Comparison of ENCODE assay signal across 22 mouse cellular contexts in the genomic region with DNA sequence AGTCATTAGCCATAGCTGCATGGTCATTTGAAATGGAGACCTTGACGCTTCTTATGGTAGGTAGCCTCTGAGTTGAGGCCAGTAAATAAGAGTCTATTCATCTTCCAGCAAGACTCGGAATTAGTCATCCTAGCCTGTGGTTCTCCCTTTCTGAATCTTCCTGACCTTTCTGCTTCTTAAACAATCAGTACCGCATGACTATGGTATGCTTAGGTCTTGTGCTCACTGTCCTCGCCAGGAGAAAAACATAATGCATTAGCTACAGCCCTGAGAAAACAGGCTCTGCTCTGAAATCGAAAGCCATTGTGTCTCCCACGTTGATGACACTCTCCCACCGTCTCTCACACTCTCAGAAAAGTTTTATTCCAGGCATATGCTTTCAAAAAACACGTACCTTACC.
A peak's percentile ranks its signal among the peaks of the same experiment; 100 is the strongest.
DNase-seq lines count a peak whose midpoint lies in the region; ATAC-seq and TF ChIP-seq lines count a peak whose summit lies in the region.
"Had no signal": no experiment of that assay in that cellular context is flagged by ENCODE, and none has a peak within 500 bp of the region (broad histone marks: within the 10 kb centered on the region; RNA-seq: fewer than 3 reads in every experiment).

No protein-coding gene starts in this region.

- 81% methylated on average over 8 of the region's 8 CpGs for WGBS in limb, embryonic 15.5 days
- WGBS in limb, embryonic 10.5 days = 87% methylated on average over 8 of the region's 8 CpGs
- 64% methylated on average over 8 of the region's 8 CpGs for WGBS in liver, embryonic 12.5 days (ENCODE audit: insufficient replicate concordance)

- H3ac ChIP-seq in C2C12 (ENCODE audit: control insufficient read depth, insufficient read length, low read depth) = no peak overlapping the region
- H3ac ChIP-seq in myocyte (ENCODE audit: control insufficient read depth, insufficient read length) = no peak overlapping the region

- POLR2A ChIA-PET in Patski (lab: Charles Lee) = interaction anchor here (1.1 kb wide), 1 partner anchor 56 kb away, joined by 3 read pairs; no protein-coding TSS in a partner anchor

- in situ Hi-C loops in Patski (cut with MboI; ENCODE audit: low pct_unique_long_range_greater_than_20kb) = no loop called here

- H3K4me1 ChIP-seq in limb, embryonic 15.5 days = peaks cover 18% of the 10 kb centered on the region; the same call in 1 of the 2 replicates
- peaks cover 8% of the 10 kb centered on the region; the same call in 1 of the 2 replicates for H3K4me1 ChIP-seq in limb, embryonic 10.5 days
- no peaks in the 10 kb centered on the region for H3K4me1 ChIP-seq in liver, embryonic 12.5 days
- H3K4me1 ChIP-seq: heart, embryonic 10.5 days; hindbrain, embryonic 10.5 days; hindbrain, embryonic 15.5 days had no signal

- CTCF ChIA-PET in Patski (lab: Charles Lee) = interaction anchor here (0.7 to 3.6 kb wide), 4 partner anchors 13 to 114 kb away, joined by 3 to 14 read pairs (median 4); no protein-coding TSS in a partner anchor

- TF ChIP-seq POLR2A in myocyte (IDR thresholded peaks at IDR 0.05; ENCODE audit: insufficient read length, low read depth) = no peak

- H3K27me3 ChIP-seq in limb, embryonic 15.5 days = no peaks in the 10 kb centered on the region
- no peaks in the 10 kb centered on the region for H3K27me3 ChIP-seq in limb, embryonic 10.5 days (ENCODE audit: low read depth, poor library complexity, severe bottlenecking)
- no peaks in the 10 kb centered on the region for H3K27me3 ChIP-seq in C2C12 (ENCODE audit: control insufficient read depth, insufficient read depth, insufficient read length)
- H3K27me3 ChIP-seq in Patski = no peaks in the 10 kb centered on the region
- H3K27me3 ChIP-seq in myocyte (ENCODE audit: control insufficient read depth, insufficient read depth, insufficient read length) = no peaks in the 10 kb centered on the region
- no peaks in the 10 kb centered on the region for H3K27me3 ChIP-seq in liver, embryonic 12.5 days (replicated peaks)
- H3K27me3 ChIP-seq: CH12.LX; forebrain, embryonic 13.5 days; heart, embryonic 15.5 days; hindbrain, embryonic 15.5 days had no signal

- H3K79me3 ChIP-seq in C2C12 (ENCODE audit: low read depth) = no peaks in the 10 kb centered on the region

- H3K36me3 ChIP-seq in limb, embryonic 15.5 days = no peaks in the 10 kb centered on the region
- H3K36me3 ChIP-seq in limb, embryonic 10.5 days = no peaks in the 10 kb centered on the region
- H3K36me3 ChIP-seq in C2C12 (ENCODE audit: control insufficient read depth, insufficient read depth) = no peaks in the 10 kb centered on the region
- H3K36me3 ChIP-seq in myocyte (ENCODE audit: control insufficient read depth, insufficient read depth) = no peaks in the 10 kb centered on the region
- H3K36me3 ChIP-seq in liver, embryonic 12.5 days = no peaks in the 10 kb centered on the region
- H3K36me3 ChIP-seq: heart, embryonic 10.5 days; heart, embryonic 15.5 days; hindbrain, embryonic 10.5 days; hindbrain, embryonic 15.5 days had no signal

- no peak for ATAC-seq in limb, embryonic 15.5 days (ENCODE audit: insufficient number of reproducible peaks, low FRiP score, low TSS enrichment, low read depth)
- ATAC-seq in Patski = peak; percentile 11
- ATAC-seq in liver, embryonic 12.5 days = no peak
- ATAC-seq: activated CD4-positive, CD25-positive, alpha-beta regulatory T cell, adult 4 months; forebrain, embryonic 13.5 days; intestine, embryonic 16.5 days had no signal

- no peak overlapping the region for H3K9ac ChIP-seq in limb, embryonic 15.5 days
- H3K9ac ChIP-seq in liver, embryonic 12.5 days = no peak overlapping the region
- H3K9ac ChIP-seq: forebrain, embryonic 13.5 days; heart, embryonic 15.5 days; hindbrain, embryonic 15.5 days had no signal

- H3K4me2 ChIP-seq in limb, embryonic 15.5 days = no peak overlapping the region
- H3K4me2 ChIP-seq in myocyte (ENCODE audit: low read depth) = peak overlapping the region; percentile 77
- H3K4me2 ChIP-seq in liver, embryonic 12.5 days = no peak overlapping the region
- H3K4me2 ChIP-seq: forebrain, embryonic 13.5 days; heart, embryonic 15.5 days; hindbrain, embryonic 15.5 days had no signal

- H3K4me3 ChIP-seq in limb, embryonic 15.5 days = no peak overlapping the region
- H3K4me3 ChIP-seq in limb, embryonic 10.5 days = no peak overlapping the region
- H3K4me3 ChIP-seq in C2C12 (ENCODE audit: insufficient read depth, poor library complexity, severe bottlenecking) (no peak overlapping the region), myocyte (no peak overlapping the region)
- no peak overlapping the region for H3K4me3 ChIP-seq in liver, embryonic 12.5 days
- H3K4me3 ChIP-seq: forebrain, embryonic 13.5 days; heart, embryonic 10.5 days; heart, embryonic 15.5 days; hindbrain, embryonic 10.5 days; hindbrain, embryonic 15.5 days had no signal

- H3K9me3 ChIP-seq in limb, embryonic 15.5 days = no peaks in the 10 kb centered on the region
- H3K9me3 ChIP-seq in limb, embryonic 10.5 days (replicated peaks) = no peaks in the 10 kb centered on the region
- H3K9me3 ChIP-seq in liver, embryonic 12.5 days (replicated peaks) = no peaks in the 10 kb centered on the region
- H3K9me3 ChIP-seq: forebrain, embryonic 13.5 days; heart, embryonic 10.5 days; heart, embryonic 15.5 days; hindbrain, embryonic 10.5 days; hindbrain, embryonic 15.5 days had no signal

- peak overlapping the region; percentile 14; the same call in 1 of the 2 replicates for H3K27ac ChIP-seq in limb, embryonic 15.5 days
- no peak overlapping the region for H3K27ac ChIP-seq in limb, embryonic 10.5 days
- H3K27ac ChIP-seq in liver, embryonic 12.5 days = no peak overlapping the region
- H3K27ac ChIP-seq: forebrain, embryonic 13.5 days; heart, embryonic 10.5 days; heart, embryonic 15.5 days; hindbrain, embryonic 10.5 days; hindbrain, embryonic 15.5 days had no signal

- no peak for TF ChIP-seq CTCF in C2C12 (IDR thresholded peaks at IDR 0.05; ENCODE audit: control insufficient read depth, insufficient read depth, insufficient read length)
- TF ChIP-seq CTCF in Patski (IDR thresholded peaks at IDR 0.05) = no peak

- no peak for DNase-seq in limb, embryonic 10.5 days (ENCODE audit: low spot score)
- DNase-seq in Patski (ENCODE audit: low read depth, low spot score) = peak; percentile 28
- DNase-seq in yolk sac, embryonic 10.5 days (ENCODE audit: low spot score) = no peak
- DNase-seq: adrenal gland, adult 2 months; adrenal gland, postnatal 36 days; cerebellum, adult 2 months; cerebellum, postnatal 10 days; heart, adult 18-20 months; heart, postnatal 14 days; kidney, adult 2 months had no signal

- H3K79me2 ChIP-seq in C2C12 (ENCODE audit: control insufficient read depth, insufficient read depth) (no peaks in the 10 kb centered on the region), myocyte (ENCODE audit: control insufficient read depth, insufficient read depth) (no peaks in the 10 kb centered on the region)

TF ChIP-seq in C2C12, 6 proteins besides CTCF, POLR2A, EP300 and RAD21:
- TF ChIP-seq CEBPB (IDR thresholded peaks at IDR 0.05; ENCODE audit: low read depth) (no peak), MAX (IDR thresholded peaks at IDR 0.05) (peak; percentile 13), USF1 (IDR thresholded peaks at IDR 0.05; ENCODE audit: low read depth) (peak; percentile 6), MYOD1 (IDR thresholded peaks at IDR 0.05; ENCODE audit: control insufficient read depth, insufficient read length, low read depth) (no peak), FOSL1 (IDR thresholded peaks at IDR 0.05; ENCODE audit: insufficient read depth, low read length, poor library complexity, severe bottlenecking) (no peak), MYOG (IDR thresholded peaks at IDR 0.05; ENCODE audit: control insufficient read depth, extremely low read depth, insufficient read length) (no peak)

TF ChIP-seq in myocyte, 11 proteins besides CTCF, POLR2A, EP300 and RAD21:
- TF ChIP-seq E2F4 (IDR thresholded peaks at IDR 0.05; ENCODE audit: insufficient read depth) (no peak), CEBPB (IDR thresholded peaks at IDR 0.05; ENCODE audit: insufficient read depth, poor library complexity, severe bottlenecking) (no peak), TCF12 (IDR thresholded peaks at IDR 0.05; ENCODE audit: insufficient read depth, poor library complexity, severe bottlenecking) (no peak), MYOD1 (IDR thresholded peaks at IDR 0.05; ENCODE audit: control insufficient read depth in 1 of 3, insufficient read length in 2 of 3, low read depth in 2 of 3) (no peak), REST (IDR thresholded peaks at IDR 0.05; ENCODE audit: insufficient read depth, insufficient read length) (no peak), TCF3 (IDR thresholded peaks at IDR 0.05; ENCODE audit: insufficient read length, low read depth) (no peak), MAX (IDR thresholded peaks at IDR 0.05; ENCODE audit: low read depth) (no peak), POLR2AphosphoS2 (IDR thresholded peaks at IDR 0.05; ENCODE audit: insufficient read length, low read depth) (no peak), MYOG (IDR thresholded peaks at IDR 0.05; ENCODE audit: control insufficient read depth in 1 of 3, insufficient read depth in 1 of 3, insufficient read length in 2 of 3, low read depth in 2 of 3) (no peak), USF1 (IDR thresholded peaks at IDR 0.05; ENCODE audit: low read depth) (no peak), SRF (IDR thresholded peaks at IDR 0.05; ENCODE audit: control insufficient read depth, insufficient read length, low read depth) (no peak)
